Mouse (Mus musculus): ENCODE data around the gene Rgs3.

DNA sequence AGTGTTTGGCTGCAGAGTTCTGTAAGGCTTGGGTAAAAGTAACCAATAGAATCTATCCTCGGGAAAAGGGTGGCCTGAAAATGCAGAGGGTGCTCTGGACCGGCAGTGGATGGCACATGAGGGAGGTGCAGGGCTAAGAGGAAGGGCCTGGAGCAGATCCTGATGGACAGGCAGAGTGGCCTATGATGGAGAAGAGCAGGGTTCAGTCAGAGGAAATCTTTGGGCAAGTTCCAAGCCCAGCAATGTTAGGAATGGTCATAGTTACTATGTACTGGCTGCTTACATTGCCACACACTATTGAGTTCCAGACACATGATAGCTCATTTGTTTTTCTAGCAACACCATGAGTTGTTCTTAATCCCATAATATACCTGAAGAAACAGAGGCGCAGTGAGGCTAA lies 124.7 kb downstream of the Rgs3 start:
- no peak for TF ChIP-seq POLR2A (IDR thresholded peaks at IDR 0.05; ENCODE audit: borderline replicate concordance, extremely low read depth, insufficient read depth, insufficient read length, poor library complexity, severe bottlenecking)
- TF ChIP-seq CTCF (IDR thresholded peaks at IDR 0.05; ENCODE audit: borderline replicate concordance, extremely low read depth, insufficient read depth, insufficient read length) = no peak

Measured in brain, embryonic 14.5 days (tissue).